Mouse (Mus musculus): ENCODE data around the gene Cenpf.

DNA sequence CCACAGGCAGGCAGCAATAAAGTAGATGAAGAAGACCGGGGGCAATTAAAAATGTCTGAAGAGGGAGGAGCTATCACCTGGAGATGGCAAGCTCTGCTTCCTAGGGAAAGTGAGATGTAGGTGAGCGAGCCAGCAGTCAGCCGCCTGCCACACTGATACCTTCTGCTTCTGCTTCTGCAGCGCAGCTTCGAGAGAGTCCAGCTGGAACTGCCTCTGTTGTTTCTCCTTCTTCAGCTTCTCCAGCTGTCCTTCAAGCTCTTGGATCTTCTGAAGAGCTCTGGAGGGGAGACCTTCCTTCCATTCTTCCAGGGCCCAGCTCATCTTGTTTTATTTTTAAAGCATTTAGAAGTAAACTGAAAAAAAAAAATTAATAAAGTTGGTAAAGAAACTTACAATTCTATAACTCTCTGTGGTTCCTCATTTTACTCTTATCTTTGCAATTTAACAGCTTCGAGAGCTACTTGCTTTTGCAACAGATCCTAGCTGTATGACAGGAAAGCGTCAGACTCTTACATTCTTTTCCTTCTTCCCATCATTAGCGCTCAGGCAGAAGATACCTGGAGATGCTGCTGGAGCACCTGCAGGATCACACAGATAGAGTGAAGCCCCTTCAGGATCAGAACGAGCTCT is 3.0 kb downstream of the Cenpf start:
- TF ChIP-seq CTCF (IDR thresholded peaks at IDR 0.05; ENCODE audit: low read depth, low read length) (no peak), EP300 (IDR thresholded peaks at IDR 0.05; ENCODE audit: insufficient read depth, low read depth, low read length) (no peak), POLR2A (IDR thresholded peaks at IDR 0.05; ENCODE audit: insufficient read depth, low read length) (no peak)

Measured in ES-Bruce4 (cell line).